Mouse (Mus musculus): ENCODE measurements around the gene Rab14.
A peak's percentile ranks its signal among the peaks of the same experiment; 100 is the strongest.

Rab14 gene

GRCm38 (mm10) chr2:35200898-35201668 is at the start of gene Rab14:
Gene Rab14 (minus strand): TSS chr2:35201120.
- peak; percentile 99 for DNase-seq (ENCODE audit: low spot score)

DNA sequence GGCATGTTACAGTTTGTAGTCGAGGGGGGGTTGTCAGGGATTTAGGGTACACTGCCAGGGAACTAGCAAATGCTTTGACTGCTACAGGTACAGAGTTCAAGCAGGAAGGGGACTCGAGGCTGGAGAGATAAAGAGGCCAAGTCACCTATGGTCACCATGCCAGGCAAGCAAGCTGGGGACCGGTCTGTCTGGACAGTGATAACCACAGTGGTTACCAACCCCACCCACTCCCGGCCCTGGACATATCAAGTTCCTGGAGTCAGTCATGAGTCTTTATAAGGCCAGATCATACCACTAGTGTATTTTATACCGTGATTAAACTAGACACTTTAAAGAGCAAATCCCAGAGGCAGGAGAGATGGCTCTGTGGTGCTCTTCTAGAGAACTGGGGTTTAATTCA is 46.8 kb upstream of the Rab14 start:
- no peak for DNase-seq (ENCODE audit: low spot score)

DNA sequence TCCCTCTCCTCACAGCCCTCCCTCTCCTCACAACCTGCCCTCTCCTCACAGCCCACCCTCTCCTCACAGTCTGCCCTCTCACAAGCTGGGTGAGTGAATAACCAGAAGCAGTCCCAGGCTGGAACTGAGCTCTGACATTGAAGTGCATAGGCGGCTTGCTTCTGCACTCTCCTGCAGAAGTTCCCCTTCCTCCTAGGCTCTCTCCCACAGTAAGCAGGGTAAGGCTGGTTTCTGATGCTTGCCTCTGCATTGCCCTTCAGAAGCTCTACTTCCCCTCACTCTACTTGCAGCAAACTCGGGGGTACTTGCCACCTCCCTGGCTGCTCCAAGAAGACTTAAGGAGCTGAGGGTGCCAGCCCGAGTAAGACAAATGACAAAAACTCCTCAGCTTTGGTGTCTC is 43.3 kb upstream of the Rab14 start:
- no peak for DNase-seq (ENCODE audit: low spot score)

- DNase-seq (ENCODE audit: low spot score) = no peak
Measured at GRCm38 (mm10) chr2:35235021-35235420, 34.1 kb upstream of the Rab14 start.

DNA sequence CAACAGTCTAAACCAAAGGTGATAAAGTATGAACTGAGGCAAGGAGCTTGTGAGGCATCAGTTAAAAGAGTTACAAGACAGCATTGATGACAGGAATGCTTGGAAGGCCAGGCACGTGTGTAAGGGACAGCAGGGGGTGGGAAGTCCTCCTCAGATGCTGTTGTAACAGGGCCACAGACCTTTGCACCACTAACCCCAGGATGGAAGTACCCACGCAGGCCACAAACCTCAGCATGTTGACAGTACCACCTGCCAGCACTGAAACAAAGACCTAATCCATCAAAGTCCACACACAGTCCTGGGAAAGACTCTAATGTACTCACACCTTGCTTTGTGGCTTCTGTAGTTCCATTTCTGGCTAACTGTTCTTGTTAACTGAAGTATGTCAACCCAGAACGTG is 33.0 kb upstream of the Rab14 start:
- no peak for DNase-seq (ENCODE audit: low spot score)

DNA sequence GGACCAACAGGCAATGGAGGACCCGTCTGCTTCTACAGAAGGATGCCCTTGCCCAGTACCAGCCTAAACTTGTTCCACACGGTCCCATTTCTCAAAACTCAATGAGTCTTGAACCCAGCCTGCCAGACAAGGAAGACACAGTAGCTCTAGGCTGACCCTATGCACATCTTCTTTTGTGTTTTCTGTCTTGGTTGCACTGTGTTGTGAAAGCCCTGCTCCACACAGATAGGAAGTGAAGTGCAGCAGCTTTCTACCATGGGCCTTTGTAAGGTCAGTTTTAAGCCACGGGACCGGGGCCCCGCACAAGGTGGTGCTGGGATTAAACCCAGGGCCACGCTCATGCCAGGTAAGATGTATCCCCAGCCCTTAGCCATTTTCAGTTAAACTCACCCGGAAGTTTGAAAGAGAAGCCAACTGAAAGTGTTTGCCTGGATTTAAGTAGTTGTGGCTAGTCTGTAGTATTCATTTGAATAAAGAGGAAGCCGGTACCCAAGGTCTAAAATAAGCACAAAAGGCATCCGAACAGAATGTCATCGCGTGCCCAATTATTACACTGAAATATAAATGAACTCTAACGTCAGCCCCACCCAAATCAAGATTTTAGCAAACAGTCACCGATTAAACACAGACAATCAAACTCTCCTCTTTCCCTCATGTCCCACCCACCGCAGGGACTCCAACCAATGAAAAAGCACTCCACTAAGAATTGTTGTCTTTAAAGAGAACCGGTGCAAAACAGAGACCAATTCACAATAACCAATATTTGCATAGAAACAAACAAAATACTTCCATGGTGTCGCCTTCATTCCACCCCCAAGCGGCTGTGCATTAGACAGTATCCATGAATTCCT is 31.9 kb upstream of the Rab14 start:
- no peak for DNase-seq (ENCODE audit: low spot score)

GRCm38 (mm10) chr2:35231871-35232270 is 31.0 kb upstream of the Rab14 start:
- no peak for DNase-seq (ENCODE audit: low spot score)

GRCm38 (mm10) chr2:35230215-35230614 is 29.3 kb upstream of the Rab14 start:
- DNase-seq (ENCODE audit: low spot score) = no peak

DNA sequence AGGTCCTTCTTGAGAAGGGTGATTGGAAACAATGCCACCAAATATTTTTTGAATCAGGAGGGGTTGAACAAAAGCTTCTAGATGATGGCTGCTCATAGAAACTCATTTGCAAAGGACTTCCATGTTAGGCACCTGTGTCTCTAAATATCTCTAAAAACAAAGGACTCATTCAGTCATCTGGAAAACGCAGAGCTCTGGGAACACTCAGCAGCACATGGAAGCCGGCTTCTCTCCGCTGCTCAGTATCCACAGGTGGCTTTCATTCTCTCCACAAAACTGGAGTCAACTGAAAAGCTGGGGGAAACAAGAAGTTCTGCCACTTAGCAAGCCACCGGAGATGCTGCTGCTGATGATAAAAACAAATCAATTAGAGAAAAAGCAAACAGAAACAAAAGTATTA is 27.2 kb upstream of the Rab14 start:
- DNase-seq (ENCODE audit: low spot score) = no peak

DNA sequence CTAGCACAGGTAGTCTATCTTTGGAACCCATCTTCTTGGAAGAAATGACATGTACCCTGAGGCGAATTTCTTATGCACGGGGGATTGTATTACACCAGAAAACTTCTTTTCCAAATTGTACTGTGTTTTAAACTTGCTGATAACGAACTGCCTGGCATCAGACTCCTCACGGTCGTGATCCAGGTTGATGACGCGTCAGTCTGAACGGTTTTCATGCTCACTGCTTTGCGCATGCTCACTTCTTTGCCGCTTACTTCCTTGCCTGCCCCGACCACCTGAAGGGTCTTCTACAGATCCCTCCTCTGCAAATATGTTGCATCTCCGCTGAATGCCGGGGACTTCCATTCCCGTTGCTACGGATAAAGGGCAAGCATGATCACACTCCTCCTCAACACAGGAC is 23.4 kb upstream of the Rab14 start:
- no peak for DNase-seq (ENCODE audit: low spot score)

- no peak for DNase-seq (ENCODE audit: low spot score)
Measured at GRCm38 (mm10) chr2:35222822-35223391, 22.0 kb upstream of the Rab14 start.

DNA sequence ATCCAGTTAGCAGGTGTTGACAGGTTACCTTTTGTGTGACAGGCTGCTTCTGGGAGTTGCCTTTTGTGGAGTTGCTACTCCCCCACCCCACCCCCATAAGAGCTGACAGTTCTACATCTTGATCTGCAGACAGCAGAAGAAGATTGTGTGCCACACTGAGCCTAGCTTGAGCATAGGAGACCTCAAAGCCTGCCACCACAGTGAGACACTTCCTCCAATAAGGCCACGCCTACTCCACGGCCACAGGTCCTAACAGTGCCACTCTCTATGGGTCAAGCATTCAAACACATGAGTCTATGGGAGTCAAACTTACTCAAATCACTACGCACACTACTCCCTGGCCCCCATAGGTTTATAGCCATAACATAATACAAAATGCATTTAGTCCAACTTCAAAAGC is 17.8 kb upstream of the Rab14 start:
- DNase-seq (ENCODE audit: low spot score) = no peak

DNA sequence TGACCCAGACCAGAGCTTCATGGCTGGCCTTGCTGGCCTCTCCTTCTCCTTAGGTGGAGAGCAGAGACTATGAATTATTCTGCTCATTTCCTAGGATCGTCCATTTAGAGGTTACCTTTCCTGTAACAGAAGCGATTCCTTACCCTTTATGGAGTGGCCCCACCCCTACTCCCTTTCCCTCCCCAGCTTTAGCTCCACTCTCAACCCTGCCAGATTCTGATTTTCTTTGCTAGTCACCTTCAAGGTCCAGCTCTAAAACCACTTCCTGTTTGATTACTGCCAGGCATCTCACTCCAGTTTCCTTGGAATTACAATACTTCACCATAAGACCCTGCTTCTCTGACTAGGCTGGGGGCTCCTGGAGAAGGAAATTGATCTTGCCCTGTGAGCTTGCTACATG is 15.8 kb upstream of the Rab14 start:
- no peak for DNase-seq (ENCODE audit: low spot score)

DNA sequence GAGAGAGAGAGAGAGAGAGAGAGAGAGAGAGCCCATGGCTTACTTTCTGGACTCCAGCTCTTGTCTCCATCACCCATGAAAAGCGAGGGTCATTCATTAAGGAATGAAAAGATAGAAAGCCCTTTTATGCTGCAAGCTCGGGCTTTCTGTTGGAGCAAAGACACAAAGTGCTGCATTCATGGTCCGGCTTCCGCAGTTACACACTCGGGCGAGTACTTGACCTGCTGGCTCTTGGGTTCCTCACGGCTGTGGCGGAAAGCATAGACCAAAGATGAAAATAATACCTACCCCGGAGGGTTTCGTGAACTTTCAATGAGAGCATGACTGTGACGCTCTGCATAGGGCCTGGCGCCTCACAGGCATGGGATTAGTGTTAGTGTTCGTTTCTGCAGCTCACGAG is 14.4 kb upstream of the Rab14 start:
- DNase-seq (ENCODE audit: low spot score) = no peak

- peak; percentile 83 for DNase-seq (ENCODE audit: low spot score)
Measured at GRCm38 (mm10) chr2:35214881-35215358, 14.0 kb upstream of the Rab14 start.

- DNase-seq (ENCODE audit: low spot score) = no peak
Measured at GRCm38 (mm10) chr2:35213345-35213910, 12.5 kb upstream of the Rab14 start.

DNA sequence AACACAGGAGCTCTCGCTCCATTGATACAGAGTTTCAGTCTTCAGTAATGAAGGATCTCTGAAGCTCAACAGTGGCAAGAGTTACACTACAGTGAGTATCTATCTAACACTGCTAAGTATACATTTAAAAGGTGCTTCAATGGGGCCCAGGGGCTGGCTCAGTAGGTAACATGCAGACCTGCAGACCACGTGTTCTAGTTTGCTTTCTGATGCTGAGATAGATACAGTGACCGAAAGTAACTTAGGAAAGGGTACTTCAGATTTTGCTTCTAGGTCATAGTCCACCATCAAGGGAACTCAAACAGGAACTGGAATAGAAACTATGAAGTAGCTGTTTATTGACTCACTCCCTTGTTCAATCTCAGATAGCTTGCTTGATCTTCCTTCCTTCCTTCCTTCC is 10.8 kb upstream of the Rab14 start:
- no peak for DNase-seq (ENCODE audit: low spot score)

DNA sequence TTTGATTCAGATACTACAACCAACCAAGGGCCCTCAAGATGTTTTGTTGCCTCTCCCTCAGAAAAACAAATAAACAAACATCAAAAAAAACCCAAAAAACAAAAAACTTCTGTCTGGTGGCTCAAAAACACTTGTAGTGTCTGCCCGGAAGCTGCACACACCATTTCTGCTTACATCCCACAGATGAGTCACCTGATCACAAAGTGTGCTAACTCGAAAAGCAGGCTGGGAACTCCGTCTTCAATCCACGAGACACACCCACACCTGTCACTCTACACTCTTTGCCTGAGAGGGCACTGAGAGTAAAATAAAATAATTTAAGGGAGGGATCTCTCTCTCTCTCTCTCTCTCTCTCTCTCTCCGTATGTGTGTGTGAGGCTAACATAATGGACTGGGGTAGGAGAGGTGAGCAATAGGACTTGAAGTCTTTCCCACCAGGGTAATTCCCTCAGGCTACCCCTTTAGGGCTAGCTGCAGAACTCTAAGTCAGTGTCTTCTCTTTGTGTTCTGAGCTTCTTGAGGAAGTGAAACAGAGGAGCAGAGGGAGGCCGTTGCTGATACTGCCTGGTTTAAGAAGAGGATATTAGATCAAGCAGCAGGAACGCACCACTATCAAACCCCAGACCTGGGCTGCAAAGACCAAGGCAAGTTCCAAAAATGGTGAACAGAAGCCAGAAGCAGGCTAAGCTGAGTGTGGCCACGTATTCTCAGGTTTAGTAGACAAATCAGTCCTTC is 8.2 kb upstream of the Rab14 start:
- peak; percentile 6 for DNase-seq (ENCODE audit: low spot score)

GRCm38 (mm10) chr2:35208054-35208453 is 7.1 kb upstream of the Rab14 start:
- peak; percentile 5 for DNase-seq (ENCODE audit: low spot score)

DNA sequence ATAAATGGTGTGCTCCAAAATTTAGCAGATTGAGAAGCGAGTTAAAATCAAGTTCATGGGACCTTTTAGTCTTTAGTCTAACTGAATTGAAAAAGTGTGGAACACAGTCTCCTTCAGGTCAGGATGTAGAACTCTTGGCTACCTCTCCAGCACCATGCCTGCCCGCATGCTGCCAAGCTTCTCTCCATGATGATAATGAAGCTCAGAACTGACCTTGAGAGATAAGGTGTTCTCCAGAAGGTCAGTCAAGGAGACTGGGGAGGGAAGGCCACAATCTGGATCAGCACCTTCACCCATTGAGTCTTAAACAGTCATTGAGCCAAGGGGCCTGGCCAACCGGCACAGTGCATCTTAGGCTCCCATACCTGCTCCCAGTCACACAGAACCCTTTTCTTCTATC is 5.8 kb upstream of the Rab14 start:
- no peak for DNase-seq (ENCODE audit: low spot score)

DNA sequence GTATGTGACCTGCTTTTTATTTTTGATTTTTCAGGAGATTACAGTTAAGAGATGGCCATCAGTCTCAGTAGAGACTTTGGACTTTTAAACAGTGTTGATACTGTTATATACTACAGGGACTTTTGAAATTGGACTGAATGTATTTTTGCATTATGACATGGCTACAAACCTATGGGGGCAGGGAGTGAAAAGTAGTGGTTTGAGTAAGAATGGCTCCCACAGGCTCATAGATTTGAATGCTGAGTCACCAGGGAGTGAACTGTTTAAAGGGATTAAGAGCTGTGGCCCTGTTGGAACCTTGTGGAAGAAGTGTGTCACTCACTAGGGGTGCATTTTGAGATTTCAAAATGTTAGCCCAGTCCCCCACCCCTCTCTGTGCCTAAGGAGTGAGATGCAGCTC is 2.8 kb upstream of the Rab14 start:
- DNase-seq (ENCODE audit: low spot score) = no peak

Data from urinary bladder, postnatal 25 days (tissue).